Mouse (Mus musculus): ENCODE measurements at regions not wholly inside any gene's neighbourhood (a gene's known extent, or its start where the extent isn't known, plus 50 kb on each side); places are given as distances from the start of the nearest gene placed in this dataset.
A peak's percentile ranks its signal among the peaks of the same experiment; 100 is the strongest.
"Not testable (repeated sequence)": the region's sequence is repeated elsewhere in the genome, so short reads cannot be mapped to it uniquely, and the experiment has no call there.

DNA sequence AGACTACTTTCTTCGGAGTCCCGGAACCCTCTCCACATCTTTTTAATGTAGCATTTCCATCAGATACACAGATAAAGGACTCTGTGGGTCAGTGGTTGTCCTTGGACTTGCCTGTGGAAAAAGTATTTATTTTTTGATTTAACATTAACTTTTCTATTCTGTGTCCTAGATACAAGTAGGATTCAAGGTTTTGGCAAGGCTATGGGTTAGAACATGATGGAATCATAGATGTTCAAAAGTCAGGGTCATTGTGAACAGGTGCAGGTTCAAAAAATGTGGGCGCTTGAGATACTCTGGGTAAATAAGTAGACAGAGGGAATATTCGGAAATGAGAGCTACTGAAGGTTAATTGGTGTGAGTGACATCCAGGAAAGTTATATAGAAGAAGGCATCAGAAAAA is 347.7 kb downstream of the Cypt12 start:
- DNase-seq (ENCODE audit: low spot score in 2 of 2): no peak

DNA sequence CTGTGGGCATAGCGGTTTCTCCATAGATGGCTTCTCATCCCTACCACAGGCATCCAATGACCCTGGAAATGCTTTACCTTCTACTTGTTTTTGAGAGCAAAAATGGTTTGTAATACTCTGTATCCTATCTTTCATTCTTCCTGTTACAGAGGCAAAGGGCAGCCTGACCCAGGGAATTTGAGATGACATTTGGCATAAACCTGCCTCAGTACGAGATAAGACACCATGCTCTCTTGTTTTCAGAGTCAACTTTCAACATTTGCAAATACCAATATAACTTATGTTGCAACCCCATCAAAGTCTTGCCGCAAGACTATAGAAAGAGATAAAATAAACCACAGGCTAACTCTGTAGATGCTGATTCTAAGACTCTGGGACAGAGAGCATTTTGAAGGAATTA is 350.5 kb downstream of the Cypt12 start:
- DNase-seq (ENCODE audit: low spot score in 2 of 2): no peak

DNA sequence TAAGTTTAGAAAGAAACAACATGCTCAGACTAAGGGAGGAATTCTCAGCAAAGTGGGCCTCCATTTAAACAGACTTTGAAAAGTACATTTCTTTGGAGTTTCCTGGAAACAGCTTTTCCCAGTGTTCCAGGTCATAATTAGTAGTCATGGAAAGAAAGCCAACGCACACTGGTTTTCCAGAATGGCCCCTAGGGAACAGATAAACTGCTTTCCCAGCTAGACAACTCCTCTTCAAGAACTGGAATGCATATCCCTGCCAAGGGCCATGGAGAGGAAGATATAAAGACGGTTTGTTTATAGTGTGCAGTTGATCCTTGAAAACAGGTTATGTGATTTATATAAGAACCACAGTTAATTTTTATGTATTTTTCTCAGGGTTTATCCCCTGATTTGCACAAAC is 351.3 kb downstream of the Cypt12 start:
- peak; percentile 56 to 72 for DNase-seq (ENCODE audit: low spot score in 2 of 2)

DNA sequence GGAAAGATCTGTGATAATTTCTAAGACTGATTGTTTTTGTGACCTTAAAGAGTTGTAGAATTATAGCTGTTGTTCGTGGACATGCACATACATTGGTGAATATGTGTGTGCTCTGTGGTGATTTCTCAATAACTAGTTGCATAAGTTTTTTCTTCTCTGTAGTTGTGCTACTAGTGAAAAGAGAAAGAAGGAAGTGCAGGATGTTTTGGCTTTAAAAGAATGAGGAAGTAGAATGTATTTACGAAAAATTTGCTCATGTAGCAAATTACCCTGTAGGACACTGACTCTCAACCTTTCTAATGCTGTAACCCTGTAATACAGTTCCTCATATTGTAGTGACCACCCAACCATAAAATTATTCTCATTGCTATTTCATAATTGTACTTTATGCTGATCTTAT is 371.2 kb downstream of the Cypt12 start:
- peak in 1 of 2 experiments; percentile 17 for DNase-seq (ENCODE audit: low spot score in 2 of 2)

DNA sequence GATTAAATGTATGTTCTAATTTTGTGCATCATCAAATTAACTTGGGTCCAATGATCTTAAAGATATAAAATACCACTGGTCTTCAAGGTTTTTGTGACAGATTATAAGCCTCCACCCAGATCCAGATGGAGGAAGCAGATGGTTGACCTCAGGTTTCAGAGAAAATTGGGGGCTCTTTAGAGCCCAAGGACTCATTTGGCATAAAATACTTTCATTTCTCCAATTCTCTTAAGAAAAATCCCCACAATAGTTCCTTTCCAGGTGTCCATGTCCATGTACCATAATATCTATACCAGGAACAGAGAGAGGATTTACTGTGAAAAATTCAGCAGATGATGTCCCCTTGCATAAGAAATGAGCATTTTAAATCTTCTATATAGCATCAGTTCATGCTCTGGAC is 385.0 kb downstream of the Cypt12 start:
- DNase-seq (ENCODE audit: low spot score in 2 of 2): no peak

DNA sequence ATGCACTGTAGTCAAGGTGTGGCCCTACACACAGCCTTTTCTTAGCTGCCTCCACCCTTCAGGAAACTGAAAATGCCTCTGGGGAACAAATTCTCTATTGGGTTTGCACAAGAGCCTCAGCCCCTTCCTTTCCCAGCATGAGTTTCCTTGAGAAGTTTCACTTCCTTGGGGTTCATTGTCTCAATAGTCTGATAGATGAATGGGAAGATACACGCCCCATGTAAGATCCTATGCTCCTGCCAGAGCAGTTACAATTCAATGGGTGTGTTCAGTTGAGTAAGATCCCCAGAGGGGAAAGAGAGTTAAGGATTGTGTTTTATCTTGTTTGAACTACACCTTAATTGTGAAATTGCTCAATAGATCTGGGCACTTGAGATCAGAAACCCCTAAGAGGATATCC is 391.0 kb downstream of the Cypt12 start:
- DNase-seq (ENCODE audit: low spot score in 2 of 2): peak; percentile 10 to 53

DNA sequence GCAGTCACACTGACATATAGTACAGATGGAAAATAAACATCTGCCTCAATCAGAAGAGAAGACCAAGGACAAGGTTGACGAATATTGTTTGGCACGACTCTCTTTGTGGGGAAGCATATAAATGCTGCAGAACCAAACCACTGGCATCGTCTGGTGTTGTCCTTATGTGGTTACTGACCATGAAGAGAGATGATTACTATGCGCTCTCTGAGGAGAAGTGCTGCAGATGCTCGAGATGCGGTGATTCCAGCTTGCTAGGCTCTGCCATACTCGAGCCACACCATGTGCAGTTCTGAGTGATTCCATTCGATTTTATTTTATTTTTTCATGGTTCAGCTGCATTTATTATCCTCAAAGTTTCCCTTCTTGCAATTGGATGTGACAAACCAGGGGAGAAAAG is 393.5 kb downstream of the Cypt12 start:
- no peak for DNase-seq (ENCODE audit: low spot score in 2 of 2)

DNA sequence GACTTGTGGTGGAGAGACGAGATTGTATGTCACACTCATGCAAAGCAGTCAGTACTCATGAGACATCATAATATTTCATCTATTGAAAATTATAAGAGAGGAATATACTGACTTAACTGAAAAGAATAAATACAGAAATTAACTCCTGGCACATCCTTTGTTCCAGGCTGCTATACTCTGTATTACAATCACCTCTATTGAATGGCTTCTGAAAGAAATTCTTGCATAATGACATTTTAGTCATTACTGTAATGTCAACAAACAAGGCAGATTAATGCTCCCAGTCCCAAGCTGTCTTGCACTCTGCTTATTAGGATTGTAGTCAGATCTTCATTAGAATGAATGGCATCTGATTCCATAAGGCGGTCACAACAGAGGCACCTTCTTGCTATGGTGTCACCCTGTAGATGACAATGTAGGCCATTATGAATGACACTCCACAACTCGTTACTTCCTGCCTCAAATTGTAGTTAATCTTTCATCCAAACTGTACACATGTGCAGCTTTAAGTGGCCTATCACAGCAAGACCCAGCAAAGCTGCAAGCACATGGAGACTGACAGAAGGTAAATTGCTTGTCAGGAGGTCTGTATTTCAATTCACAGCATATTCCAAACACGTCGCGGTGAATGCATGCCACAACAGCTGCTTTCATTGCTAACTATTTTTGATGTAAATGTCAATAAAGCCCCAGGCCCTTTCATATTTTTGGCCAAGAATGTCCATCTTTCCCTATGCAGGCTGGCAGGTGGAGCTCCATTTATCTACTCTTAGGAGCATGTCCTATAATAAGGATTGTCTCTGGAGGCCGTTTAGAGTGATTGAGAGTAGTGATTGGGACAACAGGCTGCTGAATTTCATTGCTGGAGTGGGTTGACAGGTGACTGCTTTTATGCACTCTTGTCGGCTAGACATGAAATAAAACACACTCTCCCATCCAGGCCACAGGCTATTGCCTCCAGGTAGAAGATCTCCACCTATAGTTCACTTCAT is 430.1 kb downstream of the Cypt12 start:
- no peak for DNase-seq (ENCODE audit: low spot score in 2 of 2)

DNA sequence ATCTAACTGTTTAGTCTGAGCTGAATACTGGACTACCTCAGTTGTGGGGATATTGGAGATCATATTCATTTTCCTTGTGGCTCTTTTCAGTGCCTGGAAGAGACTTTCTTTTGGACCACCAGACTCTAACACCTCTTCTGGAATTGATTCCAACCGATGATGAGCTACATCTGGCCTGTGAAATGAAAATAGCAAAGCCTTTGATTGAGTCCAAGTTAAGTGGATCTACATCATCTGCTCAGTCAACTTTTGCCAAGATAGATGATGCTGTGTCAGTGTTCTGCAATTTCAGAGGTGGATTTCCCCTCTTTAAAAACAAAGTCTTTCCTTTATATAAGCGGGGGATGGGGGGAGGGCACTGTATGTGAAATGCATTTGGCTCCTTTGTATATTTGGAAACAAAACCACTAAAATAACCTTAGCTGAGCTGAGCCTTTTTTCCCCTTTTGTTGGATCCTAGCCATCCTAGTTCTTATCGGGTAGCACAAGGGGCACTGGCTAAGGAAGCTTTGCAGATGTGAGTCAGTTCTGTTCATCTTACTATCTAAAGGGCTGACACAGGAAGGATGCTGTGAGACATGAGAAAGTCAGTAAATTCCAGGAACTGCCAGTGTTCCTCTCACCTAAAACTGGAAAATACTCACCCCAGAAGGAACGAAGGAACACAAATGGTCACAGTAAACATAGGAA is 473.8 kb downstream of the Cypt12 start:
- peak; percentile 2 to 43 for DNase-seq (ENCODE audit: low spot score in 2 of 2)

DNA sequence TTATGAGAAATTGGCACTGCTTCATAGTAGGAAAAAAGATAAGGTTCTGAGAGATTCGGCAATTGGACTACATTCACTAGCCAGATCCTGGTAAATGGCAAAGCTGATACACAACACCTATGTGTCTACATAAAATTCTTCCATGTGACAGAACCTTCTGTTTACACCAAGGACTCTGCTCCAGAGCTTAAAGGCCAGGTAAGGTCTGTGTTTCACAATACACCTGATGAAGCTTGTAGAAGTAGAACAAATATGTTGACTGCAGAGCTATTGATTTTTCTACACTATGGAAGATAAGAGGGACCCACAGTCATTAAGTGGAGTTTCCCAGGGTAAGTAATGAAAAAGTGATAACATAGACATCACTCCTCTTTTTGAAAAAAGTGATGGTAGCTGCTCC is 480.7 kb downstream of the Cypt12 start:
- DNase-seq (ENCODE audit: low spot score in 2 of 2): no peak

DNA sequence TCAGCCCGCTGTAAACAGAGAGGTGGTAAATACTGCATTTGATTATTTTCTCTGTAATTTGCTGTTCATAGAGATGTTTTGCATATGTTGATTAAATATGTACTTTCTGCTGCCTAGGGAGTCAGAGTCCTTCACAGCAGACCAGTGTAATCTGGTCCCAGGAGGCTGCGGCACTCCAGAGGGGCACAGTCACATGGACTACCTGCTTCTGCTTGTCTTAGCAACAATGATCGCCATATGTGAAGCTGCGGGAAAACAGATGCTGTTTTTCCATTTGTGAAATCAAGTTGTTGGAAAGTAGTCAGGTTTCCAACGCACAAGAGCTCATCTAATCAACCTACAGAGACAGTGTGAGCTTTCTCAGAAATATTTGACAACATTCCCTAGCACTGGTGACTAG is 490.6 kb downstream of the Cypt12 start:
- no peak for DNase-seq (ENCODE audit: low spot score in 2 of 2)

DNA sequence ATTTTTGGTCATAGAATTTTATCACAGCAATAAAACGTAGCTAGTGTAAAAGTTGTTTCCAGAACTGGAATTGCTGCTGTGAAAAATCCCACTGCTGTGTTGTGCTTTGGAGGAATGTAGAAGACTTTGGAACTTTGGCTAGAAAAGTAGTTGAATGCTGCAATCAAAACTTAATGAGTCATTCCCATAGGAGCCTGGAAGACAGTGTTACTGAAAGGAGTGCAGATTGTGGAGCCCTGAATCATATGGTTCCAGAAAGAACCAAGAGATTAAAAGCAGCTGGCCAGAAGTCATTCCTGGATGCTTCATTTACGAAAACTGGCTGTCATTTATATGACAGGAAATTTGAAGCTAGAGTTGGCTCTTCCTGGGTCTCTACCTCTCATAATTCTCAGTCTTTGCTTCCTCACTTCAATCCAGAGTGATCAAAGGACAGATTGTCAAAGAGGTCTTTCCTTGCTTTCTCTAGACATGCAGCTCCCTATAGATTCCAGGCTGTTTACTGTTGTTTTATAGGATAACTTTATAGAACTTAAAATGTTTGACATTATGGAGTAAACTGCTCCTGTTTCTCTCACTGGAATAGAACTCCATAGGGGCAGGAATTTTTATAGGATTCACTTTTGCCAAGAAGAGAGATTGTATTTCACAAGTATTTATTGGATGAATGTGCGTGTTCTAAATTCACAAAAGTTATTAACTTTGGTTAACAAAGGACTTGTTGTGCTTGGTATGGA is 504.2 kb downstream of the Cypt12 start:
- DNase-seq (ENCODE audit: low spot score in 2 of 2): peak; percentile 21 to 38

DNA sequence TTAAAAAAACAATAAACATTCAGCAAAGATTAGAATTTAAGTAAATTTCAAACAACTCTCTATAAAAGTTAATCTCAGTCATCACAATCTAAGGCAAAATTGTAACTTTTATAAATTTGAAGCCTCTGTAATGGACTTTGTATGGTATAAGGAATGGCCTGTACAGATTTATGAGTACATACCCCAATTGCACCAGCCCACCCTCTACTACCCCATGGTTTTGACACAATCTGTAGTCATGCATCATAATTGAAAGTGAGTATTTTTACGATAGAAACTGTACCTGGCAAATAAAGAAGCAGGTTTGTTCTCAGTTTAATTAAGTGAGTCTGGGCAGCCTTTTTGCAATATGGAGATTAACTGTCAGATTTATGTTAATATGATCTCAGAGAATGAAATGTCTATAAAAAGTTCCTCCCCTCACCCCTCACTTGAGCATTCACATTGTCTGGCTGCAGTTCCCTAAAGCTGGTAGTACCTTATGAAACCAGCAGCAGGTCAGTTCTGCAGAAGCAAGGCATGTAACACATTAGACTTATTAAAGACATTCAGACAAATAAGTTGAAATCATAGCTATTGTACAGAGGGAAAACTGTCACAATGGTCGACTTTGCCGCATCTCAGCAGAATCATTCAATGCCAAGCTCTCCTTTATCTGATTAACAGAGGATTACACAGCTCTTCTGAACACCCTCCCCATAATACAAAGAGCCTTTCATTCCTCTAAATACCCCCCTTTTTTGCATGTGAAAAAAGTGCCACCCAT is 505.2 kb downstream of the Cypt12 start:
- DNase-seq (ENCODE audit: low spot score in 2 of 2): no peak

DNA sequence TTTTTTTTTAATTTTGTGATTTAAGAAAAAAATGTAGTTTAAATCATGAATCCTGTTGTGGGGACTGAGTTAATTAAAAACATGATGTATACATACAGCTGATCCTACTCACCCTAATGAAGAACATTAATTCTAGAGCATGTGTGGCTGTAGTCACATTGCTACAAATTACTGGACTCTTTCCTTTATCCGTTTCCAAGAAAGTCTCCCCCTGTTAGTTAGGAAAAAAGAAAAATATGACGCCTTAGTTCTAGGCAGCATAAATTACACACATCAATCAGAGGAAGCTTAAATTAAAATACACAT is 505.7 kb downstream of the Cypt12 start:
- DNase-seq (ENCODE audit: low spot score in 2 of 2): no peak

DNA sequence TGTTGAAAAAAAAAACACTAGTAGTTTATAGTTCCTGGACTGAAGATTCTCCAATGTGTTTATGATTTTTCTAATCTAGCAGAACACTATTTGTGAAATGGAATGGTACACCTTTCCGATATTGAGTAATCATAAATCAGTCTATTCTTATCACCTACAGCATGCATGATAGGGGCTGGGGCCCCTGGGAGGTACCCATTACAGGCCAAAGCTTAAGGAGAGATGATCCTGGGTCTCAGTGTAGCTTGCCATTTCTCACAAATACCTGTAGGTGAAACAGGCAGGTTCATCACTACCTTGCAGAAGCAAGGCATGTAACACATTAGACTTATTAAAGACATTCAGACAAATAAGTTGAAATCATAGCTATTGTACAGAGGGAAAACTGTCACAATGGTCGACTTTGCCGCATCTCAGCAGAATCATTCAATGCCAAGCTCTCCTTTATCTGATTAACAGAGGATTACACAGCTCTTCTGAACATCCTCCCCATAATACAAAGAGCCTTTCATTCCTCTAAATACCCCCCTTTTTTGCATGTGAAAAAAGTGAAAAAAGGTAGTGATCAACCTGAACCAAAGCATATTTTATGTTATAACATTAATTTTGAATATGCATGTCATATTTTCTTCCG is 506.5 kb downstream of the Cypt12 start:
- not testable (repeated sequence) for DNase-seq (ENCODE audit: low spot score in 2 of 2)

DNA sequence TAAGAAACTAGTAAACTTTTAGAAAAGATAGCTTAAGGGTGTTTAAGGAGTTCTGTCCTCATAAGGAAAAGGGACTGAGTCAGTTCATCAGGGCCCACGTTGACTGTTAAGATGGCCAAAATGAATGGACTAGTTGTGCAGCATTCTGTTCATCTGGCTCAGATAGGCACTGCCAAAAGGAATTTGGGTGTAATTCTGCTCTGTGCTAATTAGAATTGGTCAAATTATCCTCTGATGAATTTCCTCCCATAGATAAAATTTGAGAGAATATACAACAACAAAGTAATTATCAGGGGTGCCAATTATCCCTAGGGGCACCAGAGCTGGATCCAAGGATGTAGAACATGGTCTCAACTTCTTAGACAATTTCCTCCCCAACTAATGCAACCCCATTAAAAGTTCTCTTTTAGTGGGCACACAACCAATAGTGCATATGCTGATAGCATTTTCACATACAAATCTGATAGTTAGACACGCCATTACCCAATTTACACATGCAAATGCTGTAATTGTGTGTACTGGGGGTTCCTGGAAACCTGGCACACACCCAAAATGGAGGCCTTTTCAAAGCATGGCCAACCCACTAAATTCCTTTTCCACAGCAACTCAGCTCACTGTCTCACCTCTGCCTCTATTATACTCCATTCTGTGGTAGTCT is 508.0 kb downstream of the Cypt12 start:
- no peak for DNase-seq (ENCODE audit: low spot score in 2 of 2)

DNA sequence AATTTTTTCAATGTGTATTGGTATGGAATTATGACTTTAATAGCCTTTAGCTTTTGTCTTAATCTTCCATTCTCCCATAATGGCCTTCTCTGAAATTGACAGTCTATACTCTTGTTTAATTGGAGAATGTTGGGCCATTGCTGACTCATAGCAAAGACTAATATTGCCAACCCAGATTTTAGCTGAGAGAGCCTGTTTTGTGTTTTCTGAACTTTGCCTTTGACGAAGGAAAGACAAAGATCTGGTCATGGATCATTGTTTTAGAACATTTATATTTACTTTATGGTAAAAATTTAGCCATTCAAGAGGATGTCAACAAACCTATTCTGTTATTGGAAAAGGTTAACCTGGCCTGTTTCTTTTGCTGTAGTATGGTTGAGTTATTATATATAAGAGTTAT is 512.1 kb downstream of the Cypt12 start:
- no peak for DNase-seq (ENCODE audit: low spot score in 2 of 2)

DNA sequence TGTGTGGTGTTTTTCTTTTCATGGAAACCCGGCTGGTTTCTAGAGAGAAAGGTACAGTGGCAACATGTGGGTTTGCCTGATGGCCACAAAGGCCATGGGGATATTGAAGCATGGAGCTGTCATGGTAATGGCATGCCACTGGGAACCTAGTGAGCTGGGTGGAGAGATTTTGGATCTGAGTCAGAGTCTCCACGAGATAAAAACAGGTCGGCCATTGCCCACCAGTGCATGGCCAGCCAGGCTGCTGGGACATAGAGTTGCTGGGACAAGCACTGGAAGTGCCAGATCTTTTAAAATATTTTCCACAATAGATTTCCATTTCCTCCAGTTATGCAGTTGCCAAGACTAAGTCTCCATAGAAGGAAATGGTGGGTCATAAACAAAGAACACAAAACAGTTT is 523.6 kb downstream of the Cypt12 start:
- DNase-seq (ENCODE audit: low spot score in 2 of 2): no peak

DNA sequence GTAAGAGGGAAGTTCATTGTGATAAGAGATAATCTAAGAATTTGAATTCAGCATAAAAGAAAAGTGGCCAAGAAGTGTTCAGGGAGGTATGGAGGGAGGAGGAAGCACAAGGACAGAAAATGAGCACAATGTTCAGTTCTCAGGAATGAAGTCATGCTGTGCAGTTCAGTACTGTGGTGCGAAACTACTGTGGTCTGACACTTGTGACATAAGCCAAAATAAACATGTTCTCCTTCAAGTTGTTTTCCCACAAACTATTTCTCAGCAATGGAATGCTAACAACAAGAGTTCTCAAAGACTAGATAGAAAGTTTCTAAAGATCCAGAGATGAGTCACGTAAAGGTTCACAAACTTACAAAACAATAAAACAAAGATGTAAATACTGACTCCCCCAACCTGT is 531.3 kb downstream of the Cypt12 start:
- DNase-seq (ENCODE audit: low spot score in 2 of 2): peak; percentile 6 to 12

DNA sequence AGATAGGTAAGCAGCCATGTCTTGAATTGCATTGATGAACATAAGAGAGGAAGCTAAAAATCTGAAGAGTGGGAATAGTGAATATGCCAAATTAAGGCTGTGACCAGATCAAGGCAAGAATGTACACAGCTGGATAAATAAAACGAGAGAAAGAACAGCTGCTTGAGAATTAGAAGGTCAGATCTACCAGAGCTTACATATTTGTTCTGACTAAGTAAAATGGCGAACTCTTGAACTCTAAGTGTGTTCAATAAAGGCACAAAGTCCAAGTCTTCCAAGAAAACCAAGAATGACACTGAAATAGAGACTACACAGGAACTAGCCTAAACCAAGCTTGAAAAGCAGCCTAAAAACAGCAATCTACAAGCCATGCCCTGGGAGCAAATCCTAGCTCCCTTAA is 533.8 kb downstream of the Cypt12 start:
- peak; percentile 4 to 23 for DNase-seq (ENCODE audit: low spot score in 2 of 2)

DNA sequence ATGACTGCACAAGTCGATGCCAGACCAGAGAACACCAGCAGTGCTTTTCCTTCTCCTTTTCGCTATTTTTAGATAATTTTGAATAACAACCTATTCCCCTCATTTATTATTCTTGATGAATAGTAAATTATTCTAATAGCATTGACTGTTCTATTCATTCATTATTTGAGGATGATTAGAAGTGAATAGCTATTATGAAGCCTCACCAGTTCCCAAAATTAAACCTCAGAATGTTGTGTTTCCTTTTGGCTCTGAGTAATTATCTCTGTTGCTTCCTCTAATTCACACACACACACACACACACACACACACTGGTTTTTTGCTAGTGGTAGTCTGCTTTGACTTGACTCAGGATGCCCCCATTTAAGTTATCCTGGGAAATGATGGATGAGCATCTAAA is 540.7 kb downstream of the Cypt12 start:
- DNase-seq (ENCODE audit: low spot score in 2 of 2): no peak
